Mouse (Mus musculus) stomach, embryonic 14.5 days (tissue): ENCODE measurements around the gene Alkbh7. TPM values are rescaled to one million over a fixed set of nuclear protein-coding genes. Genes with fewer than 3 reads are reported as not detected.

Experiments used
- ATAC-seq: fragments of 200-750 bp; cut with Nextera tagmentation; 2 replicates; pipeline ENCODE4 v1.8.0; 2017; ENCODE audit warnings: low read depth, moderate TSS enrichment; ENCODE audit not compliant: insufficient number of reproducible peaks, insufficient read depth, low FRiP score
- H3K27ac ChIP-seq: fragments of 300-500 bp; sonication (generic); 2 replicates; pipeline ENCODE4 v1.5.1; 2014; ENCODE audit warnings: mild to moderate bottlenecking, low read length, moderate library complexity, mixed read lengths
- H3K27me3 ChIP-seq: fragments of 300-500 bp; sonication (generic); 2 replicates; pipeline ENCODE4 v1.6.1; 2014; ENCODE audit warnings: low read length, control low read depth, mixed read lengths; ENCODE audit not compliant: control insufficient read depth, insufficient read depth
- H3K36me3 ChIP-seq: fragments of 300-500 bp; sonication (generic); 2 replicates; pipeline ENCODE4 v1.6.1; 2014; ENCODE audit warnings: mild to moderate bottlenecking, control low read depth, low read length, moderate library complexity, mixed read lengths; ENCODE audit not compliant: control insufficient read depth, insufficient read depth
- H3K4me1 ChIP-seq: fragments of 300-500 bp; sonication (generic); 2 replicates; pipeline ENCODE4 v1.6.1; 2014; ENCODE audit warnings: low read length, control low read depth, mixed read lengths; ENCODE audit not compliant: control insufficient read depth, insufficient read depth
- H3K4me2 ChIP-seq: fragments of 300-500 bp; sonication (generic); replicated peaks from 2 replicates; pipeline ENCODE4 v1.6.1; 2014; ENCODE audit warnings: low read depth, low read length, control low read depth
- H3K4me3 ChIP-seq: fragments of 300-500 bp; sonication (generic); 2 replicates; pipeline ENCODE4 v1.5.1; 2014; ENCODE audit warnings: low read depth, low read length, control low read depth
- H3K9ac ChIP-seq: fragments of 300-500 bp; sonication (generic); replicated peaks from 2 replicates; pipeline ENCODE4 v1.6.1; 2014; ENCODE audit warnings: low read depth, mild to moderate bottlenecking, control low read depth, low read length, moderate library complexity, mixed read lengths
- H3K9me3 ChIP-seq: fragments of 300-500 bp; sonication (generic); 2 replicates; pipeline ENCODE4 v1.6.1; 2016; ENCODE audit warnings: low read depth, low read length, control low read depth; ENCODE audit not compliant: control insufficient read depth
- WGBS: fragments of 180-500 bp; shearing (Covaris S2); extraction: QIAGEN DNeasy Blood & Tissue Kit; methylation state at CpG from one replicate; pipeline ENCODE4 v1.1.7; 2014; 5-methylcytosine and 5-hydroxymethylcytosine counted together
- polyA plus RNA-seq: library from polyadenylated mRNA; unstranded; fragments of >200 nt; fragmentation: Nextera tagmentation; extraction: Ambion mirVana; gene quantifications from 2 replicates; pipeline ENCODE4 v1.2.1, GENCODE M21; 2014

The Alkbh7 gene
- polyA plus RNA-seq, result 41.8 and 43.7 TPM in 2 replicates

DNA sequence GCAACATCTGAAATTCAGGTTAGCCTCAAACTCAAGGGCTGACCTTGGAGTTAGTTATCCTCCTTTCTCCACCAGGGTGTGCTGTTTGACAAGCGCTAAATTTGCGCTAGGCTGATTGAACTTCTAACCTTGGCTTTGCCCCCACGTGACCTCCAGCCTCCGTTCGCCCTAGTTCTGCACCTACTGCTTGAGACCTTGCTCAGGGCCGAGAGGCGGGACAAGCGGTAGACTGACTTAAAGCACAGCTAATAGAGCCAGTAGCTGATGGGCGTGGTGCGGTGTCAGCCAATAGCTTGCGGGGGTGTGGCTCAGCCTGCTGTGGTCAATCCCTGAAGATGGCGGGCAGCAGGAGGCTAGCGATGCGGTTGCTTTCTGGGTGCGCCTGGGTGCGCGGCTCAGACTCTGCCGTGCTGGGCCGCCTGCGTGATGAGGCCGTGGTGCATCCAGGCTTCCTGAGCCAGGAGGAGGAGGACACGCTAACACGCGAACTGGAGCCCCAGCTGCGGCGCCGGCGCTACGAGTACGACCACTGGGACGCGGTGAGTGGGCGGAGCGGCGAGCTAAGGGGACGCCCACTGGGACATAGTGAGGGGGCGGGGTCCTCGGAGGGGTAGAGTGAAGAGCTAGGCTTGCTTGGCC, at the start of gene Alkbh7:
Alkbh7 (plus strand) TSS at position 311 of the 639 bp plus-strand sequence.
- no peaks in the 10 kb centered on the region for H3K27me3 ChIP-seq
- H3K27ac ChIP-seq, result peak within 1 kb of the TSS; percentile 76
- peaks cover 7% of the 10 kb centered on the region; the same call in 1 of the 2 replicates for H3K4me1 ChIP-seq
- H3K9ac ChIP-seq, result peak within 1 kb of the TSS; percentile 57
- peak within 1 kb of the TSS; percentile 67 for H3K4me2 ChIP-seq
- peak; percentile 98 for ATAC-seq
- H3K9me3 ChIP-seq, result no peaks in the 10 kb centered on the region
- H3K36me3 ChIP-seq, result peaks cover 39% of the 10 kb centered on the region
- under 1% methylated on average over 38 of the region's 38 CpGs for WGBS
- peak within 1 kb of the TSS; percentile 73 for H3K4me3 ChIP-seq

DNA sequence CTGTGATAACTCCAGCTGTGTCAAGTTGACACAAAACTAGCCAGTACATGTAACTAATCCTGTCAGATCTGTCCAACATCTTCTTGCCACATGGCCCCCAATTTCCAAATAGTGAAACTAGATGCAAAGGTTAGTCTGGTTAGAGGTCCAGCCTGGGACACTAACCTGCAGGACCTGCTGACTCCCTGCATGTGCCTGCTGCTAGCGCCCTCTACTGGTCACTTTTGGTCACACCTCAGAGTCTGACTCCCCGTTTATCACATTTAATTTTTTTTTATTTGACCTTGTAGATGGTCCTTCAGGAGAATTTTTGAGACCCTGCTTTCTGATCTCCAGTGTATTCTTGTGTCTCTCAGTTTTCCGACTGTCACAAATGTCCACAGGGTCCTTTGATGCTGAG, 46.2 kb upstream of the Alkbh7 start:
- Histone ChIP-seq H3K27me3 (no peaks in the 10 kb centered on the region), H3K4me2 (no peak overlapping the region), H3K27ac (no peak overlapping the region), H3K9ac (no peak overlapping the region), H3K9me3 (no peaks in the 10 kb centered on the region), H3K4me1 (no peaks in the 10 kb centered on the region), H3K4me3 (no peak overlapping the region), H3K36me3 (no peaks in the 10 kb centered on the region)
- 19% methylated on average over 3 of the region's 3 CpGs for WGBS
- ATAC-seq, result no peak

DNA sequence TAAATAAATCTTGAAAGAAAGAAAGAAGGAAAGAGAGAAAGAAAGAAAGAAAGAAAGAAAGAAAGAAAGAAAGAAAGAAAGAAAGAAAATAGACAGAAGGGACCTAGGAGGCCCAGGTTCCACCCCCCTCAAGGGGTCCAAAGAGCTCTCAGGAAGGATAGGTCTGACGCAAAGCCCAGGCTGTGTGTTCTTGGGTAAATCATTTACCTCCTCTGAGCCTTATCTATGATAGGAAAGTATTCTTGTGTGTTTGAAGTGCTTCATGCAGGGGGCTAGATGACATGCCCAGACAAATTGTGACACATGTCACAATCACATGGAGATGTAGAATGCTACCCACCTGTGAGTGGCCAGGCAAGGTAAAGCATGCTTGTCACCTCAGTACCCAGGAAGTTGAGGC, 44.5 kb upstream of the Alkbh7 start:
- H3K36me3 ChIP-seq, result no peaks in the 10 kb centered on the region
- no peak overlapping the region for H3K9ac ChIP-seq
- 83% methylated on average over 1 of the region's 1 CpGs for WGBS
- H3K27ac ChIP-seq, result no peak overlapping the region
- H3K4me2 ChIP-seq, result no peak overlapping the region
- H3K27me3 ChIP-seq, result no peaks in the 10 kb centered on the region
- no peak for ATAC-seq
- H3K4me1 ChIP-seq, result no peaks in the 10 kb centered on the region
- H3K9me3 ChIP-seq, result no peaks in the 10 kb centered on the region
- H3K4me3 ChIP-seq, result no peak overlapping the region

DNA sequence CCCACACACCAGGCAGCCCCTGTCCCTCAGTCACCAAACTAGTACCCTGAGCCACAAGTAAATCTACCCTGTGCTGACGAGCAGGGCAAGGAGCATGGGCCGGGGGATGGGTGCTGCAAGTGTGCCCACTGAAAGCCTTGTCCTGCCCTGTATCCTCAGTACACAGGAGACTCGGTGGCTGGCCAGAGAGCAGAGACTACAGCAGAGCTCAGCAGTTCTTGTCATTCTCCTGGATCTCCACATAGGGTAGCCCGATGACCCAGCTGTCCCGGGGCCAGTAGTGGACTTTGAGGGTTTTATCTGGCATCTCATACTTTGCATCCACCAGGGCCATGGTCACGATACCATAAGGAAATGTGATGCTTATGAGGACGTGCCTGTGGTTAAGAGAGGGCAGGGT, 42.3 kb upstream of the Alkbh7 start:
- no peaks in the 10 kb centered on the region for H3K4me1 ChIP-seq
- WGBS, result 78% methylated on average over 7 of the region's 7 CpGs
- H3K27me3 ChIP-seq, result no peaks in the 10 kb centered on the region
- no peak overlapping the region for H3K27ac ChIP-seq
- no peak overlapping the region for H3K9ac ChIP-seq
- H3K4me3 ChIP-seq, result no peak overlapping the region
- no peaks in the 10 kb centered on the region for H3K36me3 ChIP-seq
- no peak overlapping the region for H3K4me2 ChIP-seq
- ATAC-seq, result no peak
- no peaks in the 10 kb centered on the region for H3K9me3 ChIP-seq

DNA sequence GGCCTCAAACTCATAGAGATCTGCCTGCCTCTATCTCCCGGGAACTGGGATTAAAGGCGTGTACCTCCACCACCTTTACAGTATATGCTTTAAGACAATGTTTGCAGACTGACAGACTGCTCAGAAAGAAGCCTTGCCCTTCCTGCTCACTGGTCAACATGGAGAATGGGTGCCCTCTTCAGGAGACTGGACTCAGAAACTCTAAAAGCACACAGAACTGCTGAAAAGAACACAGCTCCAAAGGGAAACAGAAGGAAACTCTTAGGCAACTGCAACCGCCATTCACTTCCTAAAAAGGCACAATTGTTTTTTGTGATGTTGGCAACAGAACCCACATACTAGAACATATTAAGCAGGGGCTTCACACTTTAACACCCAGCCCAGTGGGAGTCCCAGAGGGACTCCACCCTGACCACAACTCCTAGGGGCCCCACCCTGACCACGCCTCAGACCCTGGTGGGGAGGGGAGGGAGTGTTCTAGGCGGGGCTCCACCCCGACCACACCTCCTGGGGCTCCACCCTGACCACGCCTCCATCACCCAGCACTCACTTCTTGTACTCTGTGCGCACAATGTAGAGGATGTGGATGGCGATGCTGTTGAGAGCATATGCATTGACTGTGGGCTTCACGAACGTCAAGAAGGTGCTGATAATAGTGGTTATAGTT, 39.2 kb upstream of the Alkbh7 start:
- Histone ChIP-seq H3K36me3 (no peaks in the 10 kb centered on the region), H3K4me1 (no peaks in the 10 kb centered on the region), H3K9me3 (no peaks in the 10 kb centered on the region), H3K9ac (no peak overlapping the region), H3K27me3 (no peaks in the 10 kb centered on the region), H3K4me3 (no peak overlapping the region), H3K27ac (no peak overlapping the region), H3K4me2 (no peak overlapping the region)
- peak; percentile 69; the same call in 1 of the 2 replicates for ATAC-seq
- WGBS, result 24% methylated on average over 11 of the region's 11 CpGs

DNA sequence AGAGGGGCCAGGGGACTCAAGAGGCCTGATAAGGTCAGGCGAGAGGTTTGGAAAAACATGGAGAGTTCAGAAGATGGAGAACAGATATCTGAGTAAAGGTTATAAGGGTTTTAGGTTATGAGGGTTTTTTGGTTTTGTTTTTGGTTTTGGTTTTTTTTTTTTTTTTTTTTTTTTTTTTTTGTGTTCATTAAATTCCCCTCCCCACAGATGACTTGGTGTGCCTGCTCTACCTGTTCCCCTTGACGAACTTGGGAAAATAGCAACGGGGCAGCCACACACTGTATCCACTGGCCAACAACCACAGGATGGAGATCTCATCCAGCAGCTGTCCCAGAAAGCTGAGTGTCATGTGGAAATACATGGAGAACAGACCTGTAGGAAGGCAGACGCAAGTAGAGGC, 38.5 kb upstream of the Alkbh7 start:
- H3K36me3 ChIP-seq, result no peaks in the 10 kb centered on the region
- H3K4me3 ChIP-seq, result no peak overlapping the region
- no peaks in the 10 kb centered on the region for H3K27me3 ChIP-seq
- no peak overlapping the region for H3K27ac ChIP-seq
- no peak overlapping the region for H3K4me2 ChIP-seq
- 68% methylated on average over 4 of the region's 4 CpGs for WGBS
- H3K9me3 ChIP-seq, result no peaks in the 10 kb centered on the region
- no peak overlapping the region for H3K9ac ChIP-seq
- ATAC-seq, result no peak
- H3K4me1 ChIP-seq, result no peaks in the 10 kb centered on the region

DNA sequence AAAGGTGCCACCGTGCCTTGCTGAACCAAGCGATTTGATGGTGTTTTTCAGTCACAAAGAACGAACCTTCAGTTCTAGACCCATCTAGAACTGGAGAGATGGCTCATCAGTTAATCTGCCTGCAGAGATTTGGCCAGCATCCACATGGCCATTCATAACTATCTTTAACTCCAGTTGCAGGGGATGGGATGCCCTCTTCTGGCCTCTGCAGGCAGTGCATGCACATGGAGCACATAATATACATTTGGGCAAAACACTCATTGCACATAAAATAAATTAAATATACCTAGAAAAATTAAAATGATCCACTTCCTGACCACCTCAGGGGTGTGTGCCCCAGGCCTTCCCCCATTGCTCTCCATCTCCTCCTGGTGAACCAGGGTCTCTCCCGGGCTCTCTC, 35.3 kb upstream of the Alkbh7 start:
- no peak overlapping the region for H3K4me2 ChIP-seq
- H3K9me3 ChIP-seq, result no peaks in the 10 kb centered on the region
- no peak overlapping the region for H3K9ac ChIP-seq
- no peak overlapping the region for H3K27ac ChIP-seq
- H3K4me1 ChIP-seq, result no peaks in the 10 kb centered on the region
- no peaks in the 10 kb centered on the region for H3K36me3 ChIP-seq
- 90% methylated on average over 4 of the region's 4 CpGs for WGBS
- no peak overlapping the region for H3K4me3 ChIP-seq
- no peaks in the 10 kb centered on the region for H3K27me3 ChIP-seq
- ATAC-seq, result no peak

DNA sequence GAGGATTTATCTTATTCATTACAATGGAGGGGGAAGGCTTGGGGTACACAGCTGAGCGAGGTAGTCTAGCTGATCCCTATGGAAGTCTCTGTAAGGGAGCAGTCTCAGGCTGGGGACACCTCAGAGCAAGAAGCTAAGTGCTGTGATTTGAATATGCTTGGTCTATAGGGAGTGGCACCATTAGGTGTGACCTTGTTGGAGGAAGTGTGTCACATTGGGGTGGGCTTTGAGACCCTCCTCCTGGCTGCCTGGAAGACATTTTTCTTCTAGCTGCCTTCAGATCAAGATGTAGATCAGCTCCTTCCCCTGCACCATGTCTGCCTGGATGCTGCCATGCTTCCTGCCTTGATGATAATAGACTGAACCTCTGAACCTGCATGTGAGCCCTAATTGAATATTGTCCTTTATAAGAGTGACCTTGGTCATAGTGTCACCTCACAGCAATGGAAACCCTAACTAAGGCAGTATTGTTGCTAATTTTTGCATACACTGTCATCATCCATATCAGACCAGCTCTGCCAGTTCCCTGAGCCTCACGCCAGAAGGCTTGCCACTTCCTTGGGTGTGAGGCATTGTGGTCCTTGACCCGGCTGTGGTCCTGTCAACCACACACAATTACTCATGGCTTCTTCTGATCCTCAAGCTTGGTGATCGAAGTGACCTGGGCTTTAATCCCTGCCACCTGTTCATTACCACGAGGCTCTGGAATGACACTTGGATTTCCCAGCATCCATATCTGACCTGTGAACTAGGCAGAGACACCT, 34.3 kb upstream of the Alkbh7 start:
- ATAC-seq, result no peak
- H3K9ac ChIP-seq, result no peak overlapping the region

More for the DNA sequence above, 34.3 kb upstream of the Alkbh7 start:
- Histone ChIP-seq H3K4me1 (no peaks in the 10 kb centered on the region), H3K27ac (no peak overlapping the region), H3K4me2 (no peak overlapping the region), H3K4me3 (no peak overlapping the region), H3K27me3 (no peaks in the 10 kb centered on the region), H3K36me3 (no peaks in the 10 kb centered on the region), H3K9me3 (no peaks in the 10 kb centered on the region)
- WGBS, result 71% methylated on average over 5 of the region's 5 CpGs
